Mouse (Mus musculus) kidney, adult 2 months (tissue): Measurements from ENCODE around the gene Mfap2.

ENCODE experiments used
- CTCF ChIP-seq: fragments of 200-500 bp; conservative IDR thresholded peaks from 2 replicates; pipeline ENCODE4 v1.5.1; 2011; ENCODE audit warnings: low read depth, mild to moderate bottlenecking, control low read depth, low read length, moderate library complexity, mixed read lengths; ENCODE audit not compliant: insufficient read depth, insufficient read length
- POLR2A ChIP-seq: fragments of 200-500 bp; IDR thresholded peaks from one replicate; pipeline ENCODE4 v1.6.1; 2011; ENCODE audit warnings: low read depth, low read length, control low read depth

GRCm38 (mm10) chr4:141056970-141057369, 46.8 kb downstream of the Mfap2 start:
- TF ChIP-seq POLR2A = no peak
- TF ChIP-seq CTCF = no peak
